Mouse (Mus musculus) urinary bladder, postnatal 25 days (tissue): ENCODE results near the gene Fbxo41.

Experiments
- DNase-seq: peaks from one replicate; pipeline ENCODE4 v3.0.0; 2022; ENCODE audit warnings: low spot score

Gene Fbxo41

GRCm38 (mm10) chr6:85447351-85447750 lies 55.4 kb downstream of the Fbxo41 start:
- DNase-seq = no peak

- DNase-seq = no peak
Observed at GRCm38 (mm10) chr6:85445286-85445685, 57.5 kb downstream of the Fbxo41 start.

- DNase-seq = no peak
Observed at GRCm38 (mm10) chr6:85444266-85444965, 58.4 kb downstream of the Fbxo41 start.

GRCm38 (mm10) chr6:85443488-85444233 lies 59.1 kb downstream of the Fbxo41 start:
- DNase-seq = no peak

GRCm38 (mm10) chr6:85441142-85441541 lies 61.7 kb downstream of the Fbxo41 start:
- no peak for DNase-seq

GRCm38 (mm10) chr6:85436631-85437030 lies 66.2 kb downstream of the Fbxo41 start:
- no peak for DNase-seq

GRCm38 (mm10) chr6:85436204-85436603 lies 66.6 kb downstream of the Fbxo41 start:
- no peak for DNase-seq

- no peak for DNase-seq
Observed at GRCm38 (mm10) chr6:85433865-85434264, 68.9 kb downstream of the Fbxo41 start.

GRCm38 (mm10) chr6:85431842-85432431 lies 70.9 kb downstream of the Fbxo41 start, which contains the start of gene Smyd5:
TSS of gene Smyd5 (plus strand) at chr6:85431989.
- peak; percentile 89 for DNase-seq

GRCm38 (mm10) chr6:85431274-85431841 lies 71.4 kb downstream of the Fbxo41 start:
- DNase-seq = no peak

GRCm38 (mm10) chr6:85423836-85424379 lies 78.9 kb downstream of the Fbxo41 start, which contains the start of gene Noto:
TSS of gene Noto (plus strand) at chr6:85423886.
- no peak for DNase-seq
